Mouse (Mus musculus): ENCODE measurements around the gene Acad8.

GRCm38 (mm10) chr9:27018961-27019360 is 19.6 kb upstream of the Acad8 start:
- TF ChIP-seq RAD21 (IDR thresholded peaks at IDR 0.05; ENCODE audit: low read depth, low read length) (no peak), MYB (IDR thresholded peaks at IDR 0.05; ENCODE audit: low read depth, low read length) (no peak), GATA1 (IDR thresholded peaks at IDR 0.05; ENCODE audit: low read depth, low read length) (no peak), MXI1 (IDR thresholded peaks at IDR 0.05; ENCODE audit: low read depth, low read length) (no peak), ZNF384 (IDR thresholded peaks at IDR 0.05; ENCODE audit: low read depth, low read length) (no peak), EP300 (IDR thresholded peaks at IDR 0.05; ENCODE audit: low read depth in 1 of 2, low read length in 2 of 2) (no peak), NELFE (IDR thresholded peaks at IDR 0.05; ENCODE audit: low read depth, low read length) (no peak), TCF12 (IDR thresholded peaks at IDR 0.05; ENCODE audit: low read depth, low read length) (no peak), CTCF (IDR thresholded peaks at IDR 0.05 in 2 of 3, conservative IDR thresholded peaks at IDR 0.05 in 1 of 3; ENCODE audit: control insufficient read depth in 1 of 3, insufficient read depth in 1 of 3, low read depth in 2 of 3, low read length in 3 of 3, poor library complexity in 1 of 3, severe bottlenecking in 1 of 3) (no peak)
